Mouse (Mus musculus): ENCODE data around the gene Map1lc3b.

- TF ChIP-seq POLR2A (IDR thresholded peaks at IDR 0.05; ENCODE audit: borderline replicate concordance, extremely low read depth, low read depth, low read length): no peak
- TF ChIP-seq CTCF (IDR thresholded peaks at IDR 0.05; ENCODE audit: insufficient read depth, low read length): no peak
Measured at GRCm38 (mm10) chr8:121558538-121558937, 31.6 kb upstream of the Map1lc3b start.
